Mouse (Mus musculus): ENCODE measurements around the gene Tgfb1i1.

GRCm38 (mm10) chr7:128205695-128206094, 40.9 kb upstream of the Tgfb1i1 start:
- TF ChIP-seq CTCF (conservative IDR thresholded peaks at IDR 0.05; ENCODE audit: low read length) (no peak), POU5F1 (IDR thresholded peaks at IDR 0.05; ENCODE audit: borderline replicate concordance, low read length) (no peak)

Measured in E14TG2a.4 (cell line).